Mouse (Mus musculus) frontal cortex, postnatal 36 days (tissue): ENCODE measurements around the gene Ids.
"Not testable (repeated sequence)": the region's sequence is repeated elsewhere in the genome, so short reads cannot be mapped to it uniquely, and the experiment has no call there.

Source experiments
- DNase-seq, 2 experiments: peaks; one replicate each; pipeline ENCODE4 v3.0.0; 2022; ENCODE audit warnings: low spot score in 2 of 2

Ids gene

GRCm38 (mm10) chrX:70364661-70365613, at the start of gene Ids:
TSS of gene Ids (minus strand) at chrX:70365084.
- peak; percentile 74 to 82 for DNase-seq

GRCm38 (mm10) chrX:70392636-70393035, 27.8 kb upstream of the Ids start:
- DNase-seq = not testable (repeated sequence)

GRCm38 (mm10) chrX:70385962-70386351, 21.1 kb upstream of the Ids start:
- no peak for DNase-seq

GRCm38 (mm10) chrX:70385276-70385961, 20.5 kb upstream of the Ids start, which contains the start of gene 1110012L19Rik:
TSS of gene 1110012L19Rik (plus strand) at chrX:70385877.
- peak; percentile 70 to 86 for DNase-seq

GRCm38 (mm10) chrX:70384917-70385275, 20.0 kb upstream of the Ids start:
- DNase-seq = peak in 1 of 2 experiments; percentile 35

- not testable (repeated sequence) for DNase-seq
Measured at GRCm38 (mm10) chrX:70374469-70375110, 9.7 kb upstream of the Ids start.

GRCm38 (mm10) chrX:70369758-70370157, 4.9 kb upstream of the Ids start:
- not testable (repeated sequence) for DNase-seq

- no peak for DNase-seq
Measured at GRCm38 (mm10) chrX:70364202-70364601, 682 bp downstream of the Ids start.

- DNase-seq = peak in 1 of 2 experiments; percentile 16
Measured at GRCm38 (mm10) chrX:70363446-70363845, 1.4 kb downstream of the Ids start.

- peak; percentile 16 to 27 for DNase-seq
Measured at GRCm38 (mm10) chrX:70362985-70363384, 1.9 kb downstream of the Ids start.

GRCm38 (mm10) chrX:70330202-70330843, 34.6 kb downstream of the Ids start:
- DNase-seq = peak; percentile 52

- no peak for DNase-seq
Measured at GRCm38 (mm10) chrX:70328530-70329143, 36.2 kb downstream of the Ids start.

GRCm38 (mm10) chrX:70327656-70328055, 37.2 kb downstream of the Ids start:
- no peak for DNase-seq

GRCm38 (mm10) chrX:70319254-70319653, 45.6 kb downstream of the Ids start:
- no peak for DNase-seq

GRCm38 (mm10) chrX:70314949-70315641, 49.8 kb downstream of the Ids start:
- peak in 1 of 2 experiments; percentile 7 for DNase-seq
